15 mouse cellular contexts compared by ENCODE assay signal in the genomic region with DNA sequence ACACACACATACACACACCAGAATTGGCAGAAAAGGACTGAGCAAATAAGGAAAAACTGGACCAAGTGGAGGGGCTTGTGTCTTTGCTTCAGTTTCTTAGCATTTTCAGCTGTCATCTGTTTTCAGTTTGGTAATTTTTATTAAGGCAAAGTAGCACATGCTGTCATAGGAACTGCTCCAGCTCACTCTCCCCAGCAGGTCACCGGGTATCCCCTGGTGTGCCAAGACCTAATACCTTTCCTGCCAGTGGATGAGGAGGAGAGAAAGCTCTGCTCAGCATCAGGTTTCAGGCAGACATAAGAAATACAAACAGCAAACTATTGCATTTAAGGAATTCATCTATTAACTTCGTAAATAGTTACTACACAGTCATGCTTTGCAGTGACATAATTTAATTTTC.
"Had no signal": no experiment of that assay in that cellular context is flagged by ENCODE, and none has a peak within 500 bp of the region (broad histone marks: within the 10 kb centered on the region; RNA-seq: fewer than 3 reads in every experiment).

No protein-coding gene starts in this region.

- H3K27ac ChIP-seq: kidney, postnatal 0 days; layer of hippocampus, adult 2 months; limb, embryonic 15.5 days; liver, embryonic 14.5 days; macrophage had no signal

- H3K27me3 ChIP-seq: limb, embryonic 15.5 days had no signal

- H3K36me3 ChIP-seq: limb, embryonic 15.5 days had no signal

- H3K4me1 ChIP-seq: limb, embryonic 15.5 days had no signal

- H3K9me3 ChIP-seq: limb, embryonic 15.5 days had no signal

- H3K4me2 ChIP-seq: limb, embryonic 15.5 days; liver, embryonic 11.5 days; lung, embryonic 14.5 days had no signal

- ATAC-seq: liver, postnatal 0 days; lung, postnatal 0 days had no signal

- H3K4me3 ChIP-seq: layer of hippocampus, adult 2 months; limb, embryonic 15.5 days had no signal

- DNase-seq: kidney, adult 2 months; kidney, postnatal 25 days; layer of hippocampus, adult 9-11 months; liver, postnatal 0 days; lung, embryonic 14.5 days; midbrain, embryonic 14.5 days; thymus, adult 18-20 months; thymus, postnatal 36 days had no signal

- H3K9ac ChIP-seq: limb, embryonic 15.5 days; liver, embryonic 14.5 days; liver, postnatal 0 days; lung, embryonic 14.5 days had no signal
